Mouse (Mus musculus): ENCODE measurements around the gene Nap1l4.

- TF ChIP-seq TAL1 (IDR thresholded peaks at IDR 0.05; ENCODE audit: low read length) (no peak), GATA1 (IDR thresholded peaks at IDR 0.05; ENCODE audit: low read length) (no peak)
These were observed 8.7 kb upstream of the Nap1l4 start for GRCm38 (mm10) chr7:143557616-143558015.
